ENCODE assay signal across 9 mouse cellular contexts in the genomic region with DNA sequence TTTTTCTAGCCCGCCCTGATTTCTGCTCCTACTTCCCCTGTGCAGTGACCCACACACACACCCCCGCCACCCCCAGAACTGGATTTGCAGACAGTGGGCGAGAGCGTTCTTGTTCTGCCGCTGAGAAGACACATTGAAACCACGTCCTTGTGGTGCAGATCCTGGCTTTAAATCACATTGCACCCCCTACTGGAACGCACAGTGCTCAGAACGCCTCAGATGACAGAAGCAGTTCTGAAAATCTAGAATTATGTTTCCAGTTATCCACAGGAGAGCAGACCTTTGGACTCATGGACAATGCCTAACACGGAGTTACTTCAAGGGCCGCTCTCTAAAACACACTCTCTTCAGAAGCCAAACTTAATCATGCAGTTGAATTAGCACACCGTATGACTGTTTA. TPM values are rescaled to one million over a fixed set of nuclear protein-coding genes. Genes with fewer than 3 reads are reported as not detected.
DNase-seq lines count a peak whose midpoint lies in the region; ATAC-seq lines count a peak whose summit lies in the region.
"Had no signal": no experiment of that assay in that cellular context is flagged by ENCODE, and none has a peak within 500 bp of the region (broad histone marks: within the 10 kb centered on the region; RNA-seq: fewer than 3 reads in every experiment).

No protein-coding gene starts in this region.

- no peaks in the 10 kb centered on the region for H3K27me3 ChIP-seq in kidney, embryonic 14.5 days (ENCODE audit: control insufficient read depth, insufficient read depth, low read length)
- H3K27me3 ChIP-seq in embryonic facial prominence, embryonic 12.5 days = no peaks in the 10 kb centered on the region
- H3K27me3 ChIP-seq in limb, embryonic 11.5 days (ENCODE audit: control insufficient read depth, insufficient read depth, low read length) = no peaks in the 10 kb centered on the region

- DNase-seq in kidney, adult 18-20 months = peak; percentile 10
- peak; percentile 35 for DNase-seq in Muller cell, postnatal 12 days (ENCODE audit: inconsistent ontology term)
- DNase-seq in limb, embryonic 11.5 days (ENCODE audit: low spot score) = peak; percentile 49
- DNase-seq in thymus, postnatal 25 days = no peak
- DNase-seq in urinary bladder, adult 2 months (ENCODE audit: low spot score) = no peak
- no peak for DNase-seq in heart, adult 11 months

- no peak overlapping the region for H3K4me3 ChIP-seq in kidney, embryonic 14.5 days (ENCODE audit: low read length)
- H3K4me3 ChIP-seq in embryonic facial prominence, embryonic 12.5 days = no peak overlapping the region
- no peak overlapping the region for H3K4me3 ChIP-seq in limb, embryonic 11.5 days (ENCODE audit: low read depth, low read length)

- no peaks in the 10 kb centered on the region for H3K36me3 ChIP-seq in kidney, embryonic 14.5 days (ENCODE audit: control insufficient read depth, insufficient read depth, low read length)
- no peaks in the 10 kb centered on the region for H3K36me3 ChIP-seq in embryonic facial prominence, embryonic 12.5 days
- no peaks in the 10 kb centered on the region for H3K36me3 ChIP-seq in limb, embryonic 11.5 days (ENCODE audit: control insufficient read depth, insufficient read depth, low read length)

- no peak overlapping the region for H3K27ac ChIP-seq in kidney, embryonic 14.5 days (ENCODE audit: low read depth, low read length)
- H3K27ac ChIP-seq in embryonic facial prominence, embryonic 12.5 days = no peak overlapping the region
- no peak overlapping the region for H3K27ac ChIP-seq in limb, embryonic 11.5 days (replicated peaks; ENCODE audit: low read depth, low read length)

- H3K4me2 ChIP-seq in kidney, embryonic 14.5 days (replicated peaks; ENCODE audit: low read depth, low read length) = no peak overlapping the region; the same call in 1 of the 2 replicates
- H3K4me2 ChIP-seq in embryonic facial prominence, embryonic 12.5 days (replicated peaks) = peak overlapping the region; percentile 30
- H3K4me2 ChIP-seq in limb, embryonic 11.5 days (ENCODE audit: low read depth, severe bottlenecking) = no peak overlapping the region

- no peak for ATAC-seq in kidney, embryonic 14.5 days (ENCODE audit: low FRiP score, low TSS enrichment)
- no peak for ATAC-seq in embryonic facial prominence, embryonic 12.5 days (ENCODE audit: insufficient number of reproducible peaks, insufficient read depth, low FRiP score, low TSS enrichment)
- no peak for ATAC-seq in limb, embryonic 11.5 days (ENCODE audit: insufficient number of reproducible peaks, low FRiP score, low TSS enrichment, low read depth)

- WGBS in kidney, embryonic 14.5 days = 23% methylated on average over 11 of the region's 11 CpGs
- WGBS in embryonic facial prominence, embryonic 12.5 days = 41% methylated on average over 11 of the region's 11 CpGs
- WGBS in limb, embryonic 11.5 days = 40% methylated on average over 11 of the region's 11 CpGs

- no peaks in the 10 kb centered on the region for H3K9me3 ChIP-seq in kidney, embryonic 14.5 days (ENCODE audit: control insufficient read depth, low read length)
- H3K9me3 ChIP-seq in embryonic facial prominence, embryonic 12.5 days = no peaks in the 10 kb centered on the region
- H3K9me3 ChIP-seq in limb, embryonic 11.5 days (ENCODE audit: control insufficient read depth, low read length) = no peaks in the 10 kb centered on the region

- no peak overlapping the region for H3K9ac ChIP-seq in kidney, embryonic 14.5 days (ENCODE audit: low read depth, low read length)
- no peak overlapping the region for H3K9ac ChIP-seq in embryonic facial prominence, embryonic 12.5 days
- no peak overlapping the region for H3K9ac ChIP-seq in limb, embryonic 11.5 days (ENCODE audit: low read length)

- H3K4me1 ChIP-seq in kidney, embryonic 14.5 days (ENCODE audit: control insufficient read depth, insufficient read depth, low read length) = no peaks in the 10 kb centered on the region
- H3K4me1 ChIP-seq in embryonic facial prominence, embryonic 12.5 days = 0 out of 2 replicates have a peak, but pooled peaks cover 6% of the 10 kb centered on the region
- peaks cover 5% of the 10 kb centered on the region; the same call in 1 of the 2 replicates for H3K4me1 ChIP-seq in limb, embryonic 11.5 days (ENCODE audit: control insufficient read depth, insufficient read depth, low read length)

RNA-seq across cellular contexts. Expression of a gene that starts 16.6 kb away (rescaled TPM):
- 14.3 and 26.9 TPM in 2 replicates for polyA plus RNA-seq in kidney, embryonic 14.5 days (2014; fragmentation: Nextera tagmentation; extraction: Ambion mirVana)
- polyA plus RNA-seq in embryonic facial prominence, embryonic 12.5 days (2016; fragmentation: Nextera tagmentation; extraction: Ambion mirVana) = 25.4 and 29.8 TPM in 2 replicates
- polyA plus RNA-seq in limb, embryonic 11.5 days (2014; fragmentation: Nextera tagmentation; extraction: Ambion mirVana) = 32.0 and 35.3 TPM in 2 replicates
- polyA plus RNA-seq in urinary bladder, adult 2 months (2012; rRNA removed) = 17.9 and 22.1 TPM in 2 replicates

RNA-seq across cellular contexts. Expression of a gene that starts 18.8 kb away (rescaled TPM):
- not detected in 2 replicates for polyA plus RNA-seq in kidney, embryonic 14.5 days (2014; fragmentation: Nextera tagmentation; extraction: Ambion mirVana)
- polyA plus RNA-seq in embryonic facial prominence, embryonic 12.5 days (2016; fragmentation: Nextera tagmentation; extraction: Ambion mirVana) = not detected in 2 replicates
- 0.16 TPM in 1 of 2 replicates, not detected in the other for polyA plus RNA-seq in limb, embryonic 11.5 days (2014; fragmentation: Nextera tagmentation; extraction: Ambion mirVana)
- not detected in 2 replicates for polyA plus RNA-seq in urinary bladder, adult 2 months (2012; rRNA removed)
- polyA plus RNA-seq: stomach, embryonic 14.5 days had no signal

RNA-seq across cellular contexts. Expression of a gene that starts 59.1 kb away (rescaled TPM):
- 0.24 TPM in 1 of 2 replicates, not detected in the other for polyA plus RNA-seq in kidney, embryonic 14.5 days (2014; fragmentation: Nextera tagmentation; extraction: Ambion mirVana)
- polyA plus RNA-seq in embryonic facial prominence, embryonic 12.5 days (2016; fragmentation: Nextera tagmentation; extraction: Ambion mirVana) = 0.12 TPM in 1 of 2 replicates, not detected in the other
- 0.08 TPM in 1 of 2 replicates, not detected in the other for polyA plus RNA-seq in limb, embryonic 11.5 days (2014; fragmentation: Nextera tagmentation; extraction: Ambion mirVana)
- not detected in 2 replicates for polyA plus RNA-seq in urinary bladder, adult 2 months (2012; rRNA removed)
- polyA plus RNA-seq: stomach, embryonic 14.5 days had no signal

Comparison
In these comparisons a context has a peak if more than half of its experiments do, and no peak if none do; other contexts are left out.
1. DNase-seq: peak in kidney, adult 18-20 months (single experiment), Muller cell, postnatal 12 days (single experiment) and limb, embryonic 11.5 days (single experiment); none in thymus, postnatal 25 days (single experiment), urinary bladder, adult 2 months (single experiment) and heart, adult 11 months (single experiment).